Mouse (Mus musculus) cerebellum, adult 2 months (tissue): ENCODE measurements around the gene Hnrnpul1.

Source experiments
- CTCF ChIP-seq: fragments of 200-500 bp; IDR thresholded peaks from 2 replicates; pipeline ENCODE4 v1.5.1; 2011; ENCODE audit warnings: low read depth, mild to moderate bottlenecking, control low read depth, low read length, moderate library complexity, borderline replicate concordance; ENCODE audit not compliant: insufficient read depth
- POLR2A ChIP-seq: fragments of 200-500 bp; IDR thresholded peaks from 2 replicates; pipeline ENCODE4 v1.6.1; 2011; ENCODE audit warnings: low read length, control low read depth, borderline replicate concordance; ENCODE audit not compliant: insufficient read depth

GRCm38 (mm10) chr7:25761354-25761753, 6.8 kb upstream of the Hnrnpul1 start:
- TF ChIP-seq CTCF, result no peak
- no peak for TF ChIP-seq POLR2A
